Mouse (Mus musculus) cortical plate, adult 2 months (tissue): ENCODE data around the gene Gm36210.

ENCODE experiments used
- CTCF ChIP-seq: fragments of 200-500 bp; IDR thresholded peaks from 2 replicates; pipeline ENCODE4 v1.5.1; 2011; ENCODE audit warnings: mild to moderate bottlenecking, control low read depth, low read length; ENCODE audit not compliant: insufficient read depth; ENCODE audit errors: extremely low read depth
- POLR2A ChIP-seq: fragments of 200-500 bp; IDR thresholded peaks from 2 replicates; pipeline ENCODE4 v1.6.1; 2011; ENCODE audit warnings: mild to moderate bottlenecking, low read length, control low read depth; ENCODE audit not compliant: insufficient read depth; ENCODE audit errors: extremely low read depth

DNA sequence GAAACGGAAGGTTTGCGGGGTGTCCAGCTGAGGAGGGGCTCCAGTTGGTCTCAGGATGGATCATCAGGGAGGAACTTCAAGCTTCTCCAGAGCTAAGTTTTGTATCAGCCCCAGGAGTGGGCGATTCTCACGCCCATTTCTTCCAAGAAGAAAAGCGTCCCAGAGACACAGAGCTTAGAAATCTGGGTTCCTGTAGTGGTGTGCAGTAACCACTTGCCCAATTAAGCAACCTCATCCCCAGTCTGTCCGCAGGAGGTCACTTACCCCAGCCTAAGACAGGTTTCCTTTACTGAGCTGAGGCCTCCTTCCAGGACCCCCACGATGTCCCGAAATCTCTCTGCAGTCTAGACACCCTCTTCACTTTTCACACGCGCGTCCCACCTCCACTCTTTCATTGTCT, 29.1 kb downstream of the Gm36210 start:
- TF ChIP-seq POLR2A (no peak), CTCF (no peak)
